ENCODE assay signal across 15 mouse cellular contexts in genomic region chr12:40029201-40029600, GRCm38 (mm10).
"Had no signal": no experiment of that assay in that cellular context is flagged by ENCODE, and none has a peak within 500 bp of the region (broad histone marks: within the 10 kb centered on the region; RNA-seq: fewer than 3 reads in every experiment).

No protein-coding gene starts in this region.

- H3K9ac ChIP-seq: limb, embryonic 13.5 days; liver, embryonic 14.5 days; lung, embryonic 14.5 days had no signal

- H3K4me3 ChIP-seq: limb, embryonic 13.5 days; midbrain, embryonic 10.5 days had no signal

- H3K9me3 ChIP-seq: limb, embryonic 13.5 days; midbrain, embryonic 10.5 days had no signal

- ATAC-seq: intestine, postnatal 0 days; midbrain, embryonic 16.5 days had no signal

- DNase-seq: kidney, adult 8-10 months; kidney, postnatal 10 days; kidney, postnatal 4 days; left cerebral cortex, postnatal 4 days; lung, embryonic 14.5 days; lung, postnatal 14 days; right cerebral cortex, adult 18-20 months; right cerebral cortex, postnatal 25 days; thymus, postnatal 4 days had no signal

- H3K4me1 ChIP-seq: limb, embryonic 13.5 days; midbrain, embryonic 10.5 days had no signal

- H3K27ac ChIP-seq: limb, embryonic 13.5 days; midbrain, embryonic 10.5 days; stomach, postnatal 0 days had no signal

- H3K4me2 ChIP-seq: limb, embryonic 13.5 days; lung, embryonic 14.5 days had no signal

- H3K36me3 ChIP-seq: limb, embryonic 13.5 days had no signal

- H3K27me3 ChIP-seq: limb, embryonic 13.5 days had no signal
